Mouse (Mus musculus) lung, postnatal 0 days (tissue): ENCODE measurements around the gene Tifab. TPM values are rescaled to one million over a fixed set of nuclear protein-coding genes. Genes with fewer than 3 reads are reported as not detected.

ENCODE experiments used
- ATAC-seq: fragments of 200-750 bp; cut with Nextera tagmentation; 2 replicates; pipeline ENCODE4 v1.8.0; 2017; ENCODE audit warnings: moderate library complexity
- DNase-seq: peaks from one replicate; pipeline ENCODE4 v3.0.0-alpha.2; 2016; ENCODE audit warnings: low spot score
- H3K27ac ChIP-seq: fragments of 300-500 bp; sonication (generic); 2 replicates; pipeline ENCODE4 v1.5.1; 2014; ENCODE audit warnings: antibody characterized with exemption, mild to moderate bottlenecking, low read length, mixed read lengths
- H3K27me3 ChIP-seq: fragments of 300-500 bp; sonication (generic); replicated peaks from 2 replicates; pipeline ENCODE4 v1.6.1; 2014; ENCODE audit warnings: low read length, mixed read lengths; ENCODE audit not compliant: insufficient read depth
- H3K36me3 ChIP-seq: fragments of 300-500 bp; sonication (generic); 2 replicates; pipeline ENCODE4 v1.6.1; 2014; ENCODE audit warnings: low read length, mixed read lengths; ENCODE audit not compliant: insufficient read depth
- H3K4me1 ChIP-seq: fragments of 300-500 bp; sonication (generic); 2 replicates; pipeline ENCODE4 v1.6.1; 2014; ENCODE audit warnings: antibody characterized with exemption, low read depth, low read length, mixed read lengths; ENCODE audit not compliant: insufficient read depth
- H3K4me2 ChIP-seq: fragments of 300-500 bp; sonication (generic); replicated peaks from 2 replicates; pipeline ENCODE4 v1.6.1; 2014; ENCODE audit warnings: low read depth, mild to moderate bottlenecking, low read length, moderate library complexity, mixed read lengths
- H3K4me3 ChIP-seq: fragments of 300-500 bp; sonication (generic); 2 replicates; pipeline ENCODE4 v1.5.1; 2014; ENCODE audit warnings: low read depth, low read length
- H3K9ac ChIP-seq: fragments of 300-500 bp; sonication (generic); replicated peaks from 2 replicates; pipeline ENCODE4 v1.6.1; 2014; ENCODE audit warnings: low read depth, mild to moderate bottlenecking
- H3K9me3 ChIP-seq: fragments of 300-500 bp; sonication (generic); 2 replicates; pipeline ENCODE4 v1.6.1; 2016; ENCODE audit warnings: low read length, mixed read lengths
- CTCF ChIP-seq: IDR thresholded peaks from 2 replicates; pipeline ENCODE4 v1.5.1; 2016; ENCODE audit warnings: antibody characterized with exemption, mild to moderate bottlenecking
- EP300 ChIP-seq: IDR thresholded peaks from 2 replicates; pipeline ENCODE4 v1.6.1; 2016; ENCODE audit warnings: antibody characterized with exemption, mild to moderate bottlenecking, control low read depth
- WGBS: fragments of 180-500 bp; shearing (Covaris S2); extraction: QIAGEN DNeasy Blood & Tissue Kit; methylation state at CpG from one replicate; pipeline ENCODE4 v1.1.7; 2014; 5-methylcytosine and 5-hydroxymethylcytosine counted together
- polyA plus RNA-seq: library from polyadenylated mRNA; unstranded; fragments of >200 nt; fragmentation: Nextera tagmentation; extraction: Ambion mirVana; gene quantifications from 2 replicates; pipeline ENCODE4 v1.2.1, GENCODE M21; 2015

Gene Tifab
- polyA plus RNA-seq = 4.8 and 6.6 TPM in 2 replicates

DNA sequence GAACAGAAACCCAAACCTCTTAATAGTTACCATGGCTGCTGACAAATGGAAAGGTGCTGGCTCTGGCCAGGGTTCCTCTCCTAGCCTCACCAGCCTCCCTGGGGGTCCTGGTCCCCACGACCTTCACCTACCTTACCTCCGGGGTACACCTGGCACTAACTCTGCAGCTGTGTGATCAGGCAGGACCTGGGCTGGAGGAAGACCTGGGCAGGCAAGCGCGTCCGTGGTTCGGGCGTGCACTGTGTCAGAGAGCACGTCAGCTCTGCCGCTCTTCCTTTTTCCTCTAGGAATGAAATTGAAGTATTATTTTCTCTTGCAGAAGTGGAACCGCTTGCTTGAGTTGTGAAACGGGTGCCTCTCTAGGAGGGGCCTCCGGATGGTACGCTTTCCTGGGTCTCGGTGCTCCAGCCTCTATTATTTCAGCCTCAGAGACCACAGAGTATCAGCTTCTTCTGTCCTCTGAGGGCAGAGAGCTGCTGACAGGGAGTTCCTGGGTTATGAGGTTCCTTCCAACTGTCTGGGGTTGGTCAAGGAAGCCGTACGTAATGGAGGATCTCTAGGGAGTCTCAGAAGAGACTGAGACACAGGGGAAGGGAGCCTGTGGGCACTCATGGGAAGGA, at the start of gene Tifab:
Gene Tifab (minus strand): TSS at position 470 of the 620 bp plus-strand sequence.
- Histone ChIP-seq H3K9ac (no peak within 1 kb of the TSS), H3K36me3 (no peaks in the 10 kb centered on the region), H3K4me1 (no peaks in the 10 kb centered on the region), H3K27me3 (no peaks in the 10 kb centered on the region), H3K9me3 (no peaks in the 10 kb centered on the region), H3K27ac (no peak within 1 kb of the TSS), H3K4me3 (no peak within 1 kb of the TSS), H3K4me2 (no peak within 1 kb of the TSS)
- ATAC-seq (no peak), DNase-seq (peak; percentile 32)
- WGBS = 79% methylated on average over 16 of the region's 16 CpGs
- no peak for TF ChIP-seq EP300
- no peak for TF ChIP-seq CTCF

DNA sequence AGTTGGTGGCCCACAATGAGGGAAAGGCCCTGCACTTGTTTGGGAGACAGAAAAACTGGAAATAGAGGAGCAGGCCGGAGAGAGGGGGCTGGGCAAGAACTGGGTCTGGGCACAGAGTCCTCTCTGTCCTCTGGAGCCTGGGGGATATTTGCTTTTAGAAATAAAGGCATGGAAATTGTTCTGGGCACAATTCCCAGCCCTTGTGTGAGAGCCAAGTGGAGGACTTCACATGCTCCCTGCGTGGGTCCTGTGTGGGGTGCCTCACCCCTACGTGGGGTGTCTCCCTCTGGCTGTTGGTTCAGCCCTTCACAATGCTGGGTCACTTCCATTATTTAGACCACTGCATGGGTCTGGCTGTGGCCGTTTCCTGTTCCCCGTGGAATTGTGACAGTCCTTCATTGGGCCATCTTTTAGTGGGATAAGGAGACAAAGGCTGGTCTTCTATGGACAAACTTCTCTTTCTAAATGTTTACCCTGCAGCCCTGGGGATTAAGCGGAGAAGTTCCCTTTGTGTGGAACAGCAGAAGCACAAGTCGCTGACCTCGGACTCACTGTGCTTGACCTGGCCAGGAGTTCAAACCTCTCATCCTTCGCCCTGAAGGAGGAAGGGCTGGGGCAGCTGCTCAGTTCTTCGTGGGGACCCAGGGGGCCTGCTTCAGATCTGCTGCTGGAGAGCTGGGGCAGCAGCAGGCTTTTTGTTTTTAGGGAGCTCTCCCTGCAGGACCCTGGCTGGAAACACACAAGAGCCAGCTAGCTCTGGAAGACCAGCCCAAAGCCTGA, 47.7 kb upstream of the Tifab start:
- Histone ChIP-seq H3K4me2 (no peak overlapping the region), H3K9ac (no peak overlapping the region), H3K4me3 (no peak overlapping the region), H3K27ac (no peak overlapping the region), H3K9me3 (no peaks in the 10 kb centered on the region), H3K36me3 (no peaks in the 10 kb centered on the region), H3K27me3 (peaks cover 14% of the 10 kb centered on the region; the same call in 1 of the 2 replicates), H3K4me1 (0 out of 2 replicates have a peak, but pooled peaks cover 4% of the 10 kb centered on the region)
- no peak for ATAC-seq
- DNase-seq = no peak
- WGBS = 26% methylated on average over 10 of the region's 10 CpGs
- TF ChIP-seq CTCF = no peak
- no peak for TF ChIP-seq EP300

DNA sequence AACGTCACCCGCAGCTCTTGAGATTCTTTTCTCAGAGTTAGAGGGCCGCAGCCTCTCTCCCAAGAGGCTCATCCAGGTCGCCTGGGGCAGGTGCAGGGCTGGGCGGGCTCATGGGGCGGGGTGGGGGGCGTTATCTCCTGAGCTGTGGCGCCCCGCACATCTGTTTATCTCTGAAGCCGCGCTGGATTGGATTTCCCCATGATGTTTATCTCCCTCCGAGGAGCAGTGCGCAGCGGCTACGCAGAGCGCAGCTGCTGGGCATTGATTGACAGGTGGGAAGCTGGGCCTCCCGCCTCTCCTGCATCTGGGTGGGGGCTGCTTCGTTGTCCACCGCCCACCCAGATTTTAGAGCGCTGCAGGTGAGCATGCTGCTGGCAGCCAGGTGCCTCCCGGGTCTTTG, 44.9 kb upstream of the Tifab start:
- H3K36me3 ChIP-seq = no peaks in the 10 kb centered on the region
- no peak overlapping the region for H3K4me2 ChIP-seq
- DNase-seq = no peak
- H3K4me1 ChIP-seq = 0 out of 2 replicates have a peak, but pooled peaks cover 4% of the 10 kb centered on the region
- TF ChIP-seq EP300 (no peak), CTCF (no peak)
- no peak for ATAC-seq
- H3K27ac ChIP-seq = no peak overlapping the region
- H3K4me3 ChIP-seq = no peak overlapping the region
- H3K9me3 ChIP-seq = no peaks in the 10 kb centered on the region
- H3K27me3 ChIP-seq = peaks cover 14% of the 10 kb centered on the region; the same call in 1 of the 2 replicates
- no peak overlapping the region for H3K9ac ChIP-seq
- 13% methylated on average over 21 of the region's 21 CpGs for WGBS

DNA sequence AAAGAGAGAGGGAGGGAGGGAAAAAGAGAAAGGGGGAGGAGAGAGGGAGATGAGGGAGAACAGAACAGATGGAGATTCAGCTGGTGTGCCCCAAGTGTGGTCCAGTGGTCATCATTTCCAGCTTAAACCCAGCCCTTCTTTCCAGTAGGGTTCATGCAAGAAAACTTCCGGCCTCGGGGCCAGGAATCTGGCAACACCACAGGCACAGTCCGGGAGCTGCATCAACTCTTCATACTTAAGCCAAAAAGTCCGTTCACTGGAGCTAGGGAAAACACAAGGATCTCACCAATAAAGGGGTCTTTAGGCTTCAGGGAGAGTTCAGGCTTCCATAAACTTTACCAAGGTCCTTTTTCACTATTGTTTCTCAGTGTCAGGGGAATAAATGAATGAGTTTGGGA, 44.2 kb upstream of the Tifab start:
- H3K36me3 ChIP-seq = no peaks in the 10 kb centered on the region
- H3K4me2 ChIP-seq = no peak overlapping the region
- H3K27me3 ChIP-seq = peaks cover 14% of the 10 kb centered on the region; the same call in 1 of the 2 replicates
- no peak for ATAC-seq
- H3K4me3 ChIP-seq = no peak overlapping the region
- no peaks in the 10 kb centered on the region for H3K9me3 ChIP-seq
- no peak overlapping the region for H3K27ac ChIP-seq
- 12% methylated on average over 4 of the region's 4 CpGs for WGBS
- no peak for TF ChIP-seq EP300
- no peak for TF ChIP-seq CTCF
- 0 out of 2 replicates have a peak, but pooled peaks cover 4% of the 10 kb centered on the region for H3K4me1 ChIP-seq
- H3K9ac ChIP-seq = no peak overlapping the region
- no peak for DNase-seq

DNA sequence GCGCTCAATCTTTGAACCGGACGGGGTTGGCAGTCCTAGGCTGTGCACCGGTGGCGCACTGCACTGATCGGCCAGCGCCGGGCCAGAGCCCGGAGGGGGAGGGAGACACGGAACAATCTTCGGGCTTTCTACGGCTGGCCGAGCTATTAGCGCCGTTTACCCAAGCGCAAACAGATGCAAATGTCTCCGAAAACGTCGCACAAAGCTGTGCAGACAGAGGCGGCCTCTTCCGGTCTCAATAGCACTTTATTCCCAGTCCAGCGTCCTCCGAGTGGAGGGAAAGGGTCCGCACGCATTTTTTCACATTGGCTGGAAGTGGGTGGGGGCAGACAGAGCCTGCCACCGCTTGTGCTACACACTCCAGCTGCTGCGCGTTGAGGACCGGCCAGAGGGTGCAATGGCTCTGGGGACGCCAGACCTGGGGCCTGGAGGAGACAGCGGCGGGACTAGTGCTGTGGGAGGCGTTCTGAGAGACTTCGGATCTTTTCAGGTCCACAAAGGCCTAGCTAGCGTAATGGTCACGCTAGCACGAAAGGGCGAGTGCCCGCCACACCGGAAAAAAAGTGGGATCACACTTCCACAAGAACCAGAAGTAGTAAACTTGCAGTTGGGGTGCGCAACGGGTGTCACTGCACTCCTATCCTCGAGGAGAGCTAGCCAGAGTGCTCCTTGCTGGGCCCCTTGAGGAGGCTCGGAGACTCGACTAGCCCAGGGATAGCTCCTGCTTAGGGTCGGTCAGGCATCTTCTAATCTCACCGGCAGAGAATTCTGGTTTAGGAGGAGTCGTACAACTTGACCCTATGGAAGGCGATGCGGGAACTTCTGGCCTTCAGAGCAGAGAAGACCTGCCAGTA, 43.5 kb upstream of the Tifab start:
- 7% methylated on average over 50 of the region's 50 CpGs for WGBS
- TF ChIP-seq EP300 (no peak), CTCF (no peak)
- peak; percentile 17; the same call in 1 of the 2 replicates for ATAC-seq
- H3K27ac ChIP-seq = no peak overlapping the region
- H3K9me3 ChIP-seq = no peaks in the 10 kb centered on the region
- H3K9ac ChIP-seq = no peak overlapping the region
- H3K36me3 ChIP-seq = no peaks in the 10 kb centered on the region
- DNase-seq = no peak
- H3K4me1 ChIP-seq = 0 out of 2 replicates have a peak, but pooled peaks cover 4% of the 10 kb centered on the region
- H3K4me3 ChIP-seq = peak overlapping the region; percentile 23
- H3K4me2 ChIP-seq = peak overlapping the region; percentile 53
- H3K27me3 ChIP-seq = peaks cover 14% of the 10 kb centered on the region; the same call in 1 of the 2 replicates
